Mouse (Mus musculus): ENCODE results near the gene Gm20517.
A peak's percentile ranks its signal among the peaks of the same experiment; 100 is the strongest.
"Not testable (repeated sequence)": the region's sequence is repeated elsewhere in the genome, so short reads cannot be mapped to it uniquely, and the experiment has no call there.

Gene Gm20517

GRCm38 (mm10) chr17:47627791-47628190 lies 16.4 kb downstream of the Gm20517 start:
- ATAC-seq (ENCODE audit: low TSS enrichment) = no peak

GRCm38 (mm10) chr17:47628851-47629676 lies 17.7 kb downstream of the Gm20517 start:
- ATAC-seq (ENCODE audit: low TSS enrichment) = peak; percentile 86

- ATAC-seq (ENCODE audit: low TSS enrichment) = peak; percentile 56
Measured at GRCm38 (mm10) chr17:47629717-47630677, 18.6 kb downstream of the Gm20517 start.

GRCm38 (mm10) chr17:47630678-47631065 lies 19.3 kb downstream of the Gm20517 start, which contains the start of gene Usp49:
Gene Usp49 (plus strand): TSS chr17:47630690.
- ATAC-seq (ENCODE audit: low TSS enrichment) = no peak

GRCm38 (mm10) chr17:47632181-47632840 lies 20.9 kb downstream of the Gm20517 start:
- ATAC-seq (ENCODE audit: low TSS enrichment) = no peak

GRCm38 (mm10) chr17:47633999-47634770 lies 22.8 kb downstream of the Gm20517 start:
- ATAC-seq (ENCODE audit: low TSS enrichment) = no peak

- no peak for ATAC-seq (ENCODE audit: low TSS enrichment)
Measured at GRCm38 (mm10) chr17:47642992-47643391, 31.6 kb downstream of the Gm20517 start.

GRCm38 (mm10) chr17:47646683-47647082 lies 35.3 kb downstream of the Gm20517 start:
- no peak for ATAC-seq (ENCODE audit: low TSS enrichment)

GRCm38 (mm10) chr17:47648966-47649365 lies 37.6 kb downstream of the Gm20517 start:
- no peak for ATAC-seq (ENCODE audit: low TSS enrichment)

- ATAC-seq (ENCODE audit: low TSS enrichment) = no peak
Measured at GRCm38 (mm10) chr17:47651953-47652352, 40.6 kb downstream of the Gm20517 start.

- not testable (repeated sequence) for ATAC-seq (ENCODE audit: low TSS enrichment)
Measured at GRCm38 (mm10) chr17:47654346-47654745, 43.0 kb downstream of the Gm20517 start.

- no peak for ATAC-seq (ENCODE audit: low TSS enrichment)
Measured at GRCm38 (mm10) chr17:47655697-47656096, 44.3 kb downstream of the Gm20517 start.

GRCm38 (mm10) chr17:47657901-47658300 lies 46.5 kb downstream of the Gm20517 start:
- no peak for ATAC-seq (ENCODE audit: low TSS enrichment)

GRCm38 (mm10) chr17:47658741-47659243 lies 47.4 kb downstream of the Gm20517 start:
- no peak for ATAC-seq (ENCODE audit: low TSS enrichment)

- no peak for ATAC-seq (ENCODE audit: low TSS enrichment)
Measured at GRCm38 (mm10) chr17:47663009-47663713, 51.8 kb downstream of the Gm20517 start.

GRCm38 (mm10) chr17:47664474-47664873 lies 53.1 kb downstream of the Gm20517 start:
- ATAC-seq (ENCODE audit: low TSS enrichment) = no peak

GRCm38 (mm10) chr17:47669166-47669565 lies 57.8 kb downstream of the Gm20517 start:
- ATAC-seq (ENCODE audit: low TSS enrichment) = no peak

GRCm38 (mm10) chr17:47671988-47672310 lies 60.6 kb downstream of the Gm20517 start:
- peak; percentile 50 for ATAC-seq (ENCODE audit: low TSS enrichment)

GRCm38 (mm10) chr17:47672311-47673111 lies 61.1 kb downstream of the Gm20517 start:
- ATAC-seq (ENCODE audit: low TSS enrichment) = peak; percentile 71

- peak; percentile 49 for ATAC-seq (ENCODE audit: low TSS enrichment)
Measured at GRCm38 (mm10) chr17:47676581-47676980, 65.2 kb downstream of the Gm20517 start.
